Mouse (Mus musculus): Measurements from ENCODE around the gene Gm49395. TPM values are rescaled to one million over a fixed set of nuclear protein-coding genes. Genes with fewer than 3 reads are reported as not detected.

Gene Gm49395
- polyA plus RNA-seq, 1 experiment from 2014 or later: 4.9 TPM

- WGBS: 89% methylated on average over 2 of the region's 2 CpGs
- H3K4me3 ChIP-seq (replicated peaks; ENCODE audit: low read length): no peak overlapping the region
Measured at GRCm38 (mm10) chr13:115130035-115130434, 28.3 kb upstream of the Gm49395 start.

DNA sequence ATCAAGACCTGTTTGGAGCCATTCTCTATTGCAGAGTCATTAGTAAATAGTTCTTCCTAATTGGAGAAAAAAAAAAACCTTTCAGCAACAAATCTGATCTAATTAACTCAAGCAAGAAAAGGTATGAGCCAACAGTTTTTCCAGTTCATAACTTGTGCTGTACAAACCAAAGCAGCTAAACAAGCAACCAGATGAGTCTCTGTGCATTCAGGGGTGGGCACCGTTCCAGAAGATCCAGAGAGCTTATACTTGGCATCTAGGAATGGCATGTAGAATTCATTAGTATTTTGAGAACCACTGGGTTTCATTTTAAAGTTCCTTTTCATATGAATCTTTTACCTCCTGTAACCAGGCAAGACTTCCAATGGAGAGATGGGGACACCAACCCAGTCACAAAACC lies 26.1 kb upstream of the Gm49395 start:
- H3K27ac ChIP-seq (ENCODE audit: low read length): no peak overlapping the region
- H3K9me3 ChIP-seq (replicated peaks; ENCODE audit: control insufficient read depth, low read length): no peaks in the 10 kb centered on the region
- H3K4me3 ChIP-seq (replicated peaks; ENCODE audit: low read length): no peak overlapping the region
- no peak for ATAC-seq (ENCODE audit: insufficient read depth, low FRiP score)
- H3K27me3 ChIP-seq (ENCODE audit: control insufficient read depth, insufficient read depth, low read length): no peaks in the 10 kb centered on the region
- WGBS: 91% methylated on average over 1 of the region's 1 CpGs
- no peak overlapping the region for H3K4me2 ChIP-seq (ENCODE audit: low read depth, low read length)
- H3K36me3 ChIP-seq (ENCODE audit: control insufficient read depth, insufficient read depth, low read length): no peaks in the 10 kb centered on the region
- H3K4me1 ChIP-seq (ENCODE audit: control insufficient read depth, insufficient read depth, low read length): no peaks in the 10 kb centered on the region
- no peak overlapping the region for H3K9ac ChIP-seq (ENCODE audit: low read length)

More at GRCm38 (mm10) chr13:115130035-115130434, 28.3 kb upstream of the Gm49395 start:
- Histone ChIP-seq H3K36me3 (ENCODE audit: control insufficient read depth, insufficient read depth, low read length) (no peaks in the 10 kb centered on the region), H3K9ac (ENCODE audit: low read length) (no peak overlapping the region), H3K27me3 (ENCODE audit: control insufficient read depth, insufficient read depth, low read length) (no peaks in the 10 kb centered on the region), H3K4me2 (ENCODE audit: low read depth, low read length) (no peak overlapping the region), H3K9me3 (replicated peaks; ENCODE audit: control insufficient read depth, low read length) (no peaks in the 10 kb centered on the region), H3K27ac (ENCODE audit: low read length) (no peak overlapping the region), H3K4me1 (ENCODE audit: control insufficient read depth, insufficient read depth, low read length) (no peaks in the 10 kb centered on the region)
- no peak for ATAC-seq (ENCODE audit: insufficient read depth, low FRiP score)

GRCm38 (mm10) chr13:115126534-115126933 lies 24.8 kb upstream of the Gm49395 start:
- WGBS: 91% methylated on average over 2 of the region's 2 CpGs
- ATAC-seq (ENCODE audit: insufficient read depth, low FRiP score): no peak
- no peak overlapping the region for H3K27ac ChIP-seq (ENCODE audit: low read length)

GRCm38 (mm10) chr13:115125130-115125529 lies 23.4 kb upstream of the Gm49395 start:
- H3K4me3 ChIP-seq (replicated peaks; ENCODE audit: low read length): no peak overlapping the region
- H3K9me3 ChIP-seq (replicated peaks; ENCODE audit: control insufficient read depth, low read length): no peaks in the 10 kb centered on the region
- H3K27ac ChIP-seq (ENCODE audit: low read length): no peak overlapping the region
- H3K27me3 ChIP-seq (ENCODE audit: control insufficient read depth, insufficient read depth, low read length): no peaks in the 10 kb centered on the region
- 87% methylated on average over 4 of the region's 4 CpGs for WGBS
- no peaks in the 10 kb centered on the region for H3K36me3 ChIP-seq (ENCODE audit: control insufficient read depth, insufficient read depth, low read length)
- H3K9ac ChIP-seq (ENCODE audit: low read length): no peak overlapping the region
- H3K4me2 ChIP-seq (ENCODE audit: low read depth, low read length): no peak overlapping the region
- no peak for ATAC-seq (ENCODE audit: insufficient read depth, low FRiP score)
- H3K4me1 ChIP-seq (ENCODE audit: control insufficient read depth, insufficient read depth, low read length): no peaks in the 10 kb centered on the region

More at GRCm38 (mm10) chr13:115126534-115126933, 24.8 kb upstream of the Gm49395 start:
- no peak overlapping the region for H3K4me2 ChIP-seq (ENCODE audit: low read depth, low read length)
- no peaks in the 10 kb centered on the region for H3K36me3 ChIP-seq (ENCODE audit: control insufficient read depth, insufficient read depth, low read length)
- H3K4me1 ChIP-seq (ENCODE audit: control insufficient read depth, insufficient read depth, low read length): no peaks in the 10 kb centered on the region
- H3K9ac ChIP-seq (ENCODE audit: low read length): no peak overlapping the region
- no peak overlapping the region for H3K4me3 ChIP-seq (replicated peaks; ENCODE audit: low read length)
- no peaks in the 10 kb centered on the region for H3K27me3 ChIP-seq (ENCODE audit: control insufficient read depth, insufficient read depth, low read length)
- H3K9me3 ChIP-seq (replicated peaks; ENCODE audit: control insufficient read depth, low read length): no peaks in the 10 kb centered on the region

GRCm38 (mm10) chr13:115124521-115124920 lies 22.8 kb upstream of the Gm49395 start:
- Histone ChIP-seq H3K27me3 (ENCODE audit: control insufficient read depth, insufficient read depth, low read length) (no peaks in the 10 kb centered on the region), H3K4me1 (ENCODE audit: control insufficient read depth, insufficient read depth, low read length) (no peaks in the 10 kb centered on the region), H3K4me3 (replicated peaks; ENCODE audit: low read length) (no peak overlapping the region), H3K9me3 (replicated peaks; ENCODE audit: control insufficient read depth, low read length) (no peaks in the 10 kb centered on the region), H3K27ac (ENCODE audit: low read length) (no peak overlapping the region), H3K36me3 (ENCODE audit: control insufficient read depth, insufficient read depth, low read length) (no peaks in the 10 kb centered on the region), H3K9ac (ENCODE audit: low read length) (no peak overlapping the region), H3K4me2 (ENCODE audit: low read depth, low read length) (no peak overlapping the region)
- 74% methylated on average over 1 of the region's 1 CpGs for WGBS
- ATAC-seq (ENCODE audit: insufficient read depth, low FRiP score): no peak

- H3K4me3 ChIP-seq (replicated peaks; ENCODE audit: low read length): no peak overlapping the region
- H3K27ac ChIP-seq (ENCODE audit: low read length): no peak overlapping the region
- no peaks in the 10 kb centered on the region for H3K27me3 ChIP-seq (ENCODE audit: control insufficient read depth, insufficient read depth, low read length)
- no peak overlapping the region for H3K4me2 ChIP-seq (ENCODE audit: low read depth, low read length)
- no peak for ATAC-seq (ENCODE audit: insufficient read depth, low FRiP score)
- H3K9ac ChIP-seq (ENCODE audit: low read length): no peak overlapping the region
- no peaks in the 10 kb centered on the region for H3K4me1 ChIP-seq (ENCODE audit: control insufficient read depth, insufficient read depth, low read length)
- no peaks in the 10 kb centered on the region for H3K9me3 ChIP-seq (replicated peaks; ENCODE audit: control insufficient read depth, low read length)
- no peaks in the 10 kb centered on the region for H3K36me3 ChIP-seq (ENCODE audit: control insufficient read depth, insufficient read depth, low read length)
- 71% methylated on average over 5 of the region's 5 CpGs for WGBS
Measured at GRCm38 (mm10) chr13:115118756-115119155, 17.0 kb upstream of the Gm49395 start.

GRCm38 (mm10) chr13:115118195-115118594 lies 16.5 kb upstream of the Gm49395 start:
- no peak overlapping the region for H3K4me2 ChIP-seq (ENCODE audit: low read depth, low read length)
- ATAC-seq (ENCODE audit: insufficient read depth, low FRiP score): no peak
- H3K27me3 ChIP-seq (ENCODE audit: control insufficient read depth, insufficient read depth, low read length): no peaks in the 10 kb centered on the region
- 86% methylated on average over 3 of the region's 3 CpGs for WGBS
- H3K9ac ChIP-seq (ENCODE audit: low read length): no peak overlapping the region
- H3K9me3 ChIP-seq (replicated peaks; ENCODE audit: control insufficient read depth, low read length): no peaks in the 10 kb centered on the region
- H3K4me3 ChIP-seq (replicated peaks; ENCODE audit: low read length): no peak overlapping the region
- H3K27ac ChIP-seq (ENCODE audit: low read length): no peak overlapping the region
- H3K36me3 ChIP-seq (ENCODE audit: control insufficient read depth, insufficient read depth, low read length): no peaks in the 10 kb centered on the region
- H3K4me1 ChIP-seq (ENCODE audit: control insufficient read depth, insufficient read depth, low read length): no peaks in the 10 kb centered on the region

DNA sequence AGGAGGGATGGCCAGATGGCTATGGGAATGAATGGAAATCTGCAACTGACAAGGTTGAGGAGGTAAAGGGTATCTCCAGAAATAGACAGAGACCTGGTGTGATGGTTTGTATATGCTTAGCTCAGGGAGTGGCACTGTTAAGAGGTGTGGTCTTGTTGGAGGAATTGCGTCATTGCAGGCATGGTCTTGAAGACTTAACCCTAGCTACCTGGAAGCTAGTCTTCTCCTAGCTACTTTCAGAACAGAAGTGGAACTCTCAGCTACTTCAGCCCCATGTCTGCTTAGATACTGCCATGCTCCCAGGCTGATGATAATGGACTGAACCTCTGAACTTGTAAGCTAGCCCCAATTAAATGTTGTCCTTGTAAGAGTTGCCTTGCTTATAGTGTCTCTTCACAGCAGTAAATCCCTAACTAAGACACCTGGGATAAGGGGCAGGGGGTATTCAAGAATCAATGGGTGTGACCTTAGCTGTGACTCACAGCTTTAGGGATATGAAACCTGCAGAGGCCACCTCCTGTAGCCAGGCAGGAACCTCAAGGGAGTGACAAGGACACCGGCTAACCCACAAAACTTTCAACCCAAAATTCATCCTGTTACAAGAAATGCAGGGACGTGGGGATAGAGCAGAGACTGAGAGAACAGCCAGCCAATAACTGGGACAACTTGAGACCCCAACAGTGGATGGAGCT lies 15.4 kb upstream of the Gm49395 start:
- no peaks in the 10 kb centered on the region for H3K4me1 ChIP-seq (ENCODE audit: control insufficient read depth, insufficient read depth, low read length)
- ATAC-seq (ENCODE audit: insufficient read depth, low FRiP score): no peak

DNA sequence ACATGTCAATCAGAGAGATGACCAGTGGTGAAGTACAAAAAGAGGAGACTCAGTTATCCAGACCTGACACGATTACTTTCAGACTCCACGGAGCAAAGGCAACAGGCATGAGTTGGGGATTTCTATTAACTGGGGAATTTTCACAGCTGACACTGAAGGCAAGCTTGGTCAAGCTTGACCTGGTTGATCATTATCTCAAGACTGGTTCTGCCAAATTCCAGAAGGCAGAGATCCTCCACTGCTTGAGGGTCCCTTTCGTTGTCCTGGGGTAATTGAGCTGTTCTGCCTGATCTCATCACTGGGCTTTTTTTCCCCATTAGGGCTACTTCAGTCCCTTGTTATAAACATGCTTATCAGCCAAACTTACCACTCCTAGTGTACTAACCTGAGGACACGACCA lies 7.9 kb upstream of the Gm49395 start:
- H3K4me2 ChIP-seq (ENCODE audit: low read depth, low read length): no peak overlapping the region
- 66% methylated on average over 4 of the region's 4 CpGs for WGBS
- no peak for ATAC-seq (ENCODE audit: insufficient read depth, low FRiP score)
- H3K9me3 ChIP-seq (replicated peaks; ENCODE audit: control insufficient read depth, low read length): no peaks in the 10 kb centered on the region
- no peaks in the 10 kb centered on the region for H3K36me3 ChIP-seq (ENCODE audit: control insufficient read depth, insufficient read depth, low read length)
- H3K27me3 ChIP-seq (ENCODE audit: control insufficient read depth, insufficient read depth, low read length): no peaks in the 10 kb centered on the region
- H3K27ac ChIP-seq (ENCODE audit: low read length): no peak overlapping the region
- no peak overlapping the region for H3K4me3 ChIP-seq (replicated peaks; ENCODE audit: low read length)
- no peak overlapping the region for H3K9ac ChIP-seq (ENCODE audit: low read length)
- H3K4me1 ChIP-seq (ENCODE audit: control insufficient read depth, insufficient read depth, low read length): no peaks in the 10 kb centered on the region

More for the DNA sequence above, 15.4 kb upstream of the Gm49395 start:
- Histone ChIP-seq H3K27me3 (ENCODE audit: control insufficient read depth, insufficient read depth, low read length) (no peaks in the 10 kb centered on the region), H3K36me3 (ENCODE audit: control insufficient read depth, insufficient read depth, low read length) (no peaks in the 10 kb centered on the region), H3K4me2 (ENCODE audit: low read depth, low read length) (no peak overlapping the region), H3K9me3 (replicated peaks; ENCODE audit: control insufficient read depth, low read length) (no peaks in the 10 kb centered on the region), H3K9ac (ENCODE audit: low read length) (no peak overlapping the region), H3K4me3 (replicated peaks; ENCODE audit: low read length) (no peak overlapping the region), H3K27ac (ENCODE audit: low read length) (no peak overlapping the region)
- 81% methylated on average over 3 of the region's 3 CpGs for WGBS

All from stomach, embryonic 16.5 days (tissue).